Mouse (Mus musculus) liver, adult 2 months (tissue): ENCODE measurements around the gene Cdyl2.

Source experiments
- CTCF ChIP-seq: fragments of 200-500 bp; IDR thresholded peaks from 2 replicates; pipeline ENCODE4 v1.5.1; 2011; ENCODE audit warnings: low read depth, low read length, control low read depth
- POLR2A ChIP-seq: fragments of 200-500 bp; IDR thresholded peaks from 2 replicates; pipeline ENCODE4 v1.6.1; 2011; ENCODE audit warnings: low read length, control low read depth; ENCODE audit not compliant: insufficient read depth; ENCODE audit errors: extremely low read depth

DNA sequence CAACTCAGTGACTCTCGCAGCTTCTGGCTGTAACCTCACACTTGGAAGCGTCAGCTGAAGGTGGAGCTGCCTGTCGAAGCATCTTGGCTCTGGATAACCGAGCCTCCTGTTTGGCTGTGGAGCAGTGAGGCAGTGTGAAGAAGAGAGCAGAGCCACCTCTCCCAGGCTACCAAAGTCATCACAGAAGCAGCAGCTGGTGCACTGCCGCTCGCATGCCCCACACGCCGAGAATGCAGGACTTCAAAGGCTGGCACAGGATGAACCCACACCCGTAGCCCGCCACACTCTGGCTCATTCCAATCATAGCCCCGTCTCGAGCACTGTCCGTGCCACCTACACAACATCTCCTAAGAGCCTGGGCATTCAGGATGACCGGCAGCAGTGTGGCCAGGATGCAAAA, 142.7 kb downstream of the Cdyl2 start:
- TF ChIP-seq CTCF = no peak
- no peak for TF ChIP-seq POLR2A
